Mouse (Mus musculus): ENCODE measurements at regions not wholly inside any gene's neighbourhood (a gene's known extent, or its start where the extent isn't known, plus 50 kb on each side); places are given as distances from the start of the nearest gene placed in this dataset.

DNA sequence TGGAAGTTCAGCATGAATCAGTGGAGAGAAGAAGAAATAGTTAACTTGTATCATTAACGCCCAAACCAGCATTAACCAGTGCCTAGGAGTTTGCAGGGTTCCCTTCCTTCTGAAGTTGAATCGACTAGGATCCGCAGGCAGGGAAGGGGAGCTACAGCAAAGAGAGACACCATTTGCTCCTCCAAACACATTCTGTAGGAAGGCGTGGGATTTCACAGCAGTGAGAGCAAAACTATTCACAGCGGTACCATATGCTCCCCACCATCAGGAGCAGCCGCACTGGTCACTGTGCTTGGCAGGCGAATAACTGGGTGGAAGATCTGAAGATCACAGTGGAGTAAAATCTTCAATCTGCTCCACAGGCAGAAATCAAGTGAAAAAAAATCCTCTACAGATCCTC lies 610.3 kb downstream of the Lmo4 start:
- no peak for DNase-seq (ENCODE audit: low read depth, low spot score)

DNA sequence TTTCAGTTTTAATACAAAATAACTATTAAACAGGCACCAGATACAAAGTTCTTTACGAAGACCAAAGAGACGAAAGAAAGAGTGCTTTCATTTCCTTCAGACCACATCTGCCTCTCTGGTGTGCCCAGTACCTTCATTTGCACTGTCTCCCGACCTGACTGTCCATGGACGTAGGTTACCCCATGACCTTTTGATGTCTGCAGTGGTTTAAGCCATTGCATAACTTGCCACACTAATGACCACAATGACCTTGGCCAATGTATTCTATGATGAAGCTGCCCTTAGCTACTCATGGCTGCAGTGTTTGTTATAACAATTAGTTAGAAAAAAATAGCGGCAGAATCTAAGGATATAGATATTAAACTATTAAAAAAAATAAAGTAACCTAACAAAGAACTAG lies 618.4 kb downstream of the Lmo4 start:
- DNase-seq (ENCODE audit: low read depth, low spot score), result no peak

DNA sequence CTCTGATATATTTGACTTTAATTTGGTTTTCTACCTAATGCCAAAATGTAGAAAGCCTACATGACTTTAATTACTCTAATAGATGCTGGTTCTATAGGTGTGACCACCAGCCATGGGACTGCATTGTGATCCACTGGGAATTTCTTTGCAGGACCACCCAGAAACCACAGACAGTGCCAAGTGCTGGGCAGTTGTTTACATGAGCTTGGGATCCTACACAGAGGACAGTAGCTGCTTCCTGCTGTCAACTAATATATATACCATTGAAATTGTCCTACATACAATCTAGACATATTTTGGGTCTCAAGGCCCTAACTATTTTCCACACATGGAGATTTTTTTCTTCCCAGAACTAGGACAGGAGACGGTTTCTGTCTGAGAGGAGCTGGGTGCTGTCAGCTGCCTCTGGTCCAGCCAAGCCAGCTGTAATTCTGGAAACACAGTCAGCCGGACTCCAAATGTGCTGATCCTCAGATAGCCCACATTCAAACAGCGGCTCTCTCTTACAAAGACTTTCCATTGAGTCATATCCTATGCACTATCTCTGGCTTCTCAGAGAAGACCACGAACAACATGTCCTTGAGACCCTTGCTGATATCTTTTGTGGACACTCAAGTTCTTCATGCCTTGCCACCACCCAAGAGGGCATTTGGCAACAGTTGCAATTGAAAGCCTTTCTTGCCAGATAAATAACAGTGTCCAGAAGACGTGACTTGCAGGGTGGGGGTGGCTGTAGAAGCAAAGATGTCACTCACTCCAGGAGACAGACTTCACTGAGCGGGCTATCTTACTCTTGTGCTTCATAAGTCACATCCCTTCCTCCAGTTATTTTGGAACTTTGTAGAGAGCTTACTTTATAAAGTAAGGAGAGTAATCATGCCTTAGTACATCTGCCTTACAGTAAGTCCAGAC lies 620.1 kb downstream of the Lmo4 start:
- DNase-seq (ENCODE audit: low read depth, low spot score), result no peak

- peak; percentile 66 for DNase-seq (ENCODE audit: low read depth, low spot score)
Observed at GRCm38 (mm10) chr3:143576338-143577007, 628.5 kb downstream of the Lmo4 start.

GRCm38 (mm10) chr3:143575737-143576136 lies 629.3 kb downstream of the Lmo4 start:
- DNase-seq (ENCODE audit: low read depth, low spot score), result no peak

DNA sequence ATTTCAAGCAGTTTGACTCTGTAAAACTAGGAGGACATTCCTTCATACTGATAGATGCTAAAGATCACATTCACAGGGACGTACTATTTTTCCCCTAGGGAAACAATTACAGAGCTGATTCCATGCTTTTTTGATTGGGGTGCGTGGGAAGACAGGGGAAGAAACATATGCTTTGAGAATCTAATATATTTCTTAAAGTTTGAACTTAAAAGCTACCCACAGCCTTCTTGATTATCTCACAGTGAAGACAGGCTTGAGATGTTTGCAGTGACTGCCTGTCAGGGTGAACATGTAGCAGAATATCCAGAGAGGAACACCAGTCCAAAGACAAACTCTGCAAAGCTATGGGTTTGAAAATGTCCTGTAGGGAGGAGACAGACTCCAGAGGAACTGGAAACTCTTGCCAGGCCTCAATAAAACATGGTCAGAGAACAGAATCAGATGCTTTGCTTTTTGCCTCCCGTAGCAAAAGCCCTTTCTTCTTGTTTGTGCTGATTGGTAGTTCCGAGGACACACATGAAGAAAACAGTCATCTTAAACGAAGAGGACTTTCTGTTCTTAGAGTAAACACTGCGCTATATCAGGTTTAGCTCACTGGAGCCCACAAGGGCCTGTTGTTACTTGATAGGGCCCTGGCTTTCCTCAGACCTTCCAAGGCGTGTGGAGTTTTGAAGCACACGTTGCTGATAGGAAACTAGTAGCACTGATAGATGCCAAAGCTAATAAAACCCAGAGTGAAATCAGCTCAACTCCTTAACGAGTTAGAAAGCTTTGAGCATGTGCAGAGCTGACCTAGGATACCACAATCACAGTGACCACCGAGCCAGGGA lies 630.8 kb downstream of the Lmo4 start:
- peak; percentile 17 for DNase-seq (ENCODE audit: low read depth, low spot score)

DNA sequence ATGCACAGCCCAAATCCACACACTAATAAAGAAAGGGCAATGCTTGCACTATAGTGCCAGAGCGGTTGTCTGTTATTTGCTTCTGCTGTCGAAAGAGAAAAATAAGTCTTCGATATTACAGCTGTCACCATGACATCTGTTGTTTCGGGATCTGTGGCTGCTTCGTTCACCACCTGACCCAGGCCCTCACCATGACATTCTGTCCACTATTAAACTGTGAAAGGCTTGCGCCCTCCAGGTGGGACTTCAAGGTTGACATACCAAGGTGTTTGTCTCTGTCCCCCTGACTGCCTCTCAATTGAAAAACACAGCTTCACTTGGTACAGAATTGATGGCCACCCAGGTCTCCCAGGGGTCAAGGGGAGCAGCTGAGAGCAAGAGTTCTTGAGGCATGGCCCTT lies 635.1 kb downstream of the Lmo4 start:
- DNase-seq (ENCODE audit: low read depth, low spot score), result peak; percentile 20

DNA sequence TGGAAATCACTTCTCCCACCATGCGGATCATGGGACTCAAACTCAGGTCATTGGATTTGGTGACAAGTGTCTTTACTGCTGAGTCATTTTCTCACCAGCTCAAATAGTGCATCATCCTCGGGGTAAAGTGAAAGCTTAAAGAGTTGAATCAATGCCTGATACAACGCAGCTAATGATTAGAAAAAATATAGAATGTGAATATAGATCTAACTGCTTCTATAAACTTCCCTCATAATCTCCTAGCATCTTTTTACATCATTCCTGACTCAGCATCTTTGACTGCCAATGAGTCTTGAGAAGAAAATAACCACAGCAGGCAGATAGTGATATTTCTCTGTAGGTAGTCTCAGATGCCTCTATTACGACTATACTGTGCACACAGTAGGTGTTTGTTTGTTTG lies 640.0 kb downstream of the Lmo4 start:
- DNase-seq (ENCODE audit: low read depth, low spot score), result no peak

DNA sequence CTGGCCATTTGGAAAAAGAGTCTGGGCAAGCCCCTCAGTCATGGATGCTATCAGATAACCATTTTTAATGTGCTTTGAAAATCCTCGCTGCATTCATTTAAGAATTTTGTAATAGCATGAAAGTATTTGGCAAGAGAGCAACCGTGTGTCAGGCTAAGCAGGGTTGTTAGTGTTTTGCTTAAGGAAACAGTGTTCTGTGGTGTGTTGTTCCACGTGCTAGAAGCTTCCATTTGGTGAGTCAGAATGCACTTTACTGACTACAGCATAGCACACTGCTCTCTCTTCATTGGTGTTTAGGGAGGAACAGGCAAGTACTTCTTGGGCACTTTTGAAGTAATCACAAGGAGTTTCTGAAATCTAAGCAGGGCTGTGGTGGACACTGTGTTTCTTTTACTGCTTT lies 661.0 kb upstream of the Pkn2 start:
- no peak for DNase-seq (ENCODE audit: low read depth, low spot score)

- no peak for DNase-seq (ENCODE audit: low read depth, low spot score)
Observed at GRCm38 (mm10) chr3:143527982-143528381, 646.2 kb upstream of the Pkn2 start.

- DNase-seq (ENCODE audit: low read depth, low spot score), result no peak
Observed at GRCm38 (mm10) chr3:143527274-143527673, 645.5 kb upstream of the Pkn2 start.

DNA sequence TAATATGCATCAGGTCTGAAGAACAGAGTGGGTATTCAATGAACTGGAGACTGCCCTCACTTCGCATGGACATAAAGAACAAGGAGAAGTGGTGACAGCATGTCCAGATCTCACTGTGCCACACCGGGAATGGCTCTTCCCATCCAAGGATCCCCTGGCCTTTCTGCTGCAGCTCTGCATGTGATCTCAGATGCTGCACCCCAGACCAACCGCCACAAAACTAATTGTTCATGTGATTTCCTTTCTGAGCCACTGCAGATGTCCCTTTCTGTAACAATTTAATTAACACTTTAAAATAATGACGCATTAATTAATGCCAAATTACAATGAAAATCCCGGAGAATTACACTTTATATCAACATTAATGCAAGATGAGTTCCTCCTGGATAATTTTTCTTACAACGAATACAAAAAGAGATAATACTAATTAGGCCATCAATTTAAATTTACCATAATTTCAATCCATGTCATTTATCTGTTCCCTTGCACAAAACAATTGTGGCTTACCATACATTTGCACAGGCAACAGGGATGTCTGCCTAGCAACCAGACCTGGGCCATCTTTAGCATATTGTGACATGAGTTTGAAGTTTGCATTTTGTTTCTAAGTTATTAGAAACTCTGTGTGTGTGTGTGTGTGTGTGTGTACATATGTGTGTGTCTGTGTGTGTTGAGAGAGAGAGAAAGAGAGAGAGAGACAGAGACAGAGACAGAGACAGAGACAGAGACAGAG lies 630.9 kb upstream of the Pkn2 start:
- DNase-seq (ENCODE audit: low read depth, low spot score), result no peak

DNA sequence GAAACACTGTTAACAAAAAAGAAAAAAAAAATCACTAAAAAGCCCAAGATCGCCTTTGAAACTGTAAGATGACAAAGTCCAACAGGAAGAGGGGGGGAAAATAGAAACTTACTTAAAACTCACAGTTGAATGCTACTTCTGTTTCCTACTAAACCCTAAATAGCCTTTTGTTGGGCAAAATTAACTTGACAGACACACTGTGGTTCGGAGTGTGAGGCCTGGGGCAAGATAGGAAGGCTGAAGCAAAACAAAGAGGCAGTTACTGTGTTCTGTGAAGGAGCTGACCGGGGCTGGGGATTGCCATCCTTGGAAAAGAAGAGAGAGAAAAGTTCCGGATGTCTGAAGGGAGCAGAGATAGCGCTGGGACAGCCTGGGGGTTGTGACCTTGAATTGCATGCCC lies 627.7 kb upstream of the Pkn2 start:
- no peak for DNase-seq (ENCODE audit: low read depth, low spot score)

DNA sequence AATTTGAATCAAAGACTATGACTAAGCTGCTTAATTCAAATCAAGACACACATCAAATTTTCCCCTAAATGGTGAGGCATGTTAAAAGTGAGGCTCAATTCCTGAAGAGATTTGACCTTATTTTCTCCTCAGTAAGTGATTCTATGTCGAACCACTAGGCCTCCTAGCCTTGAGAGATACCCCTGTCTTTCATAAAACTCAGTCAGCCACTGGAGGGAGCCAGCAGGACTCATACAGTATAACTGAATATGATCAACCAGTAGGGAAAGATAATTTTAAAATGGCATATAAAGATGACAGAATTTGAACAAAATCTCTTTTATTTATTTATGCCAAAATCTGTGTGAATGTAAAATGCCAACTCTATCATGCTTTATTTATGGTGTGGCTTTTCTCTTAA lies 626.5 kb upstream of the Pkn2 start:
- DNase-seq (ENCODE audit: low read depth, low spot score), result no peak

DNA sequence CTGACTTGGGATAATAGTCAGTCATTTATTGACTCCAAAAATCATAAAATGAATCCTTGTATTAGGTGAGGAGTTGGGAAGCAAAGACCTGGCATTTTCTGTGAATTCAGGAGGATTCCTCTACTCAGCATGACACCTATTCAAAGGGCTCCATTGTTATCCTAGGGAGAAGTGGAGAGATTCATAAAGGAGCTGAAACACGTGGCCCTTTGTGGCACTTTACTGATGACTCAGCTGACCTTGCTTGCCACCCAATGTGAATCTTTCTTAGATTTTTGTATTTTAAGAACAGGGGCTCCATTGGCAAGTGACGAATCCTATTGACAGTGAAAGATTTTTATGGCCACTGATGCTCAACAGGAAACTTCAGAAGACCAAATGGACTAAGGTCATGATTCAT lies 619.2 kb upstream of the Pkn2 start:
- no peak for DNase-seq (ENCODE audit: low read depth, low spot score)

DNA sequence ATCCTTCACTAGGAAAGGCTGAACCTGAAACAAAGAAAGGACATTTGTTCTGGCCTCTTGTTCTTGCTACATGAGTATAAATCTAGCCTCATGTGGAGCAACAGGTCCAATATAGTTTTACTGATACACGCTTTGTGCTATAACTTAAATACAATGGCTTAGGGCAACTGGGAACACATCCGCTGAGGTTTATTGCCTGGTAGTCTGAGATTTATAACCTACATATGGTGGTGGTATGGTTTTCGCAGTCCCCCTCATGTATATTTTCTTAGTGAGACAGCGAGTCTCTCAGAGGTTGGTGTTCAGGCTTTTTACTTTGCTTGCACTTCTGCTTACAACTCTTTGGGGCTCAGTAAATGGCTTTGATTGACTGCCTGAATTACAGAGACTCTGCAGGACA lies 613.6 kb upstream of the Pkn2 start:
- DNase-seq (ENCODE audit: low read depth, low spot score), result peak; percentile 61

GRCm38 (mm10) chr3:143477916-143478610 lies 596.3 kb upstream of the Pkn2 start:
- no peak for DNase-seq (ENCODE audit: low read depth, low spot score)

GRCm38 (mm10) chr3:143475461-143475860 lies 593.7 kb upstream of the Pkn2 start:
- DNase-seq (ENCODE audit: low read depth, low spot score), result no peak

- no peak for DNase-seq (ENCODE audit: low read depth, low spot score)
Observed at GRCm38 (mm10) chr3:143447005-143447709, 565.4 kb upstream of the Pkn2 start.

DNA sequence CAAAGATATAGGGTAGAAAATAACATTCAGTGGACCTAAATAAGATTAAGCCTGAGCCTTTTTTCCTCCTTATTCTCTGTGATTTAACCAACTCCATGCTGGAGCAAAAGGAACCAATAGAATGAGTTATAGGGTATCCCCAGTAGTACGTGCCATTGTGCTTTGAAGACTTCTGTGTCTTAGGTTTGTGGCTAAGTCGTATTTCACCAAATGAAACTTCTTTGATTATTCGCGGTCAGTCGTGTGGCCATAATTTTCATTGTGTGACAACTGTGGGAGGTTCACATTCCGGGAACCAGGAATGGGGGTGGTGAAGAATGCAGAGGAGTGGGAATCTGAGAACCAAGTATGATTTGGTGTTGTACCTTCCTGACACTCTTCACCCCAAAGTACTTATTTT lies 535.6 kb upstream of the Pkn2 start:
- DNase-seq (ENCODE audit: low read depth, low spot score), result no peak

Data from forelimb bud, embryonic 11.5 days (tissue).